Mouse (Mus musculus) lung, adult 2 months (tissue): ENCODE measurements around the gene Nckap1l. TPM values are rescaled to one million over a fixed set of nuclear protein-coding genes. Genes with fewer than 3 reads are reported as not detected.

Experiments used
- DNase-seq: peaks from one replicate; pipeline ENCODE4 v3.0.0; 2022
- H3K4me1 ChIP-seq: fragments of 200-500 bp; 2 replicates; pipeline ENCODE4 v1.6.1; 2011; ENCODE audit warnings: low read length; ENCODE audit not compliant: control insufficient read depth, insufficient read depth
- H3K4me3 ChIP-seq: fragments of 200-500 bp; replicated peaks from 2 replicates; pipeline ENCODE3; 2011; ENCODE audit warnings: low read depth, mild to moderate bottlenecking, control low read depth, low read length; ENCODE audit errors: extremely low read depth
- CTCF ChIP-seq: fragments of 200-500 bp; IDR thresholded peaks from 2 replicates; pipeline ENCODE4 v1.5.1; 2011; ENCODE audit warnings: mild to moderate bottlenecking, low read length, control low read depth; ENCODE audit not compliant: insufficient read depth
- POLR2A ChIP-seq: fragments of 200-500 bp; IDR thresholded peaks from 2 replicates; pipeline ENCODE4 v1.6.1; 2011; ENCODE audit warnings: low read depth, mild to moderate bottlenecking, control low read depth, low read length, borderline replicate concordance; ENCODE audit errors: extremely low read depth
- WGBS: fragments of 180-500 bp; shearing (Covaris S2); methylation state at CpG from one replicate; pipeline ENCODE4 v1.1.7; 2018; 5-methylcytosine and 5-hydroxymethylcytosine counted together
- polyA plus RNA-seq: library from polyadenylated mRNA; depleted of rRNA; stranded (reverse); fragments of >200 nt; gene quantifications from 2 replicates; pipeline ENCODE4 v1.2.3, GENCODE M21; 2012

Gene Nckap1l
- polyA plus RNA-seq, 1 experiment = 18.3 TPM

DNA sequence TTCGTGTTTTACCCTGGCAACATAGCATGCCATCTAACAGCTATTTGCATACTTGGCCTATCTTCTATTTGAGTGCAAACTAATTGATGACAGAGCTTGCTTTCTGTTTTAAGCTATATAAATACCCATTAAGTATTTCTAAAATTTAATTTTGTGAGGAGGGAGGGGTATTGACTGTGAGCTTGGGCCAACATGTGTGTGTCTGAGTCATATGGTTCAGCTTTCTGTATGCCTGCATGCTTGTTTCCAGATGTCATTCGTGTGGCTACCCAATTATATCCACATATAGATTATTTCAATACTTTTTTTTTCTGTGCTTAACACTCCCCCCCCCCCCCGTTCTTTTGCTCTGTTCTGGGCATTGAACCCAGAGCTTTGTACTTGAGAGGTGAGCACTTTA, 18.7 kb downstream of the Nckap1l start:
- DNase-seq = no peak
- WGBS = 67% methylated on average over 3 of the region's 3 CpGs
- H3K4me1 ChIP-seq = no peaks in the 10 kb centered on the region
- H3K4me3 ChIP-seq = no peak overlapping the region
- TF ChIP-seq CTCF = no peak
- no peak for TF ChIP-seq POLR2A

DNA sequence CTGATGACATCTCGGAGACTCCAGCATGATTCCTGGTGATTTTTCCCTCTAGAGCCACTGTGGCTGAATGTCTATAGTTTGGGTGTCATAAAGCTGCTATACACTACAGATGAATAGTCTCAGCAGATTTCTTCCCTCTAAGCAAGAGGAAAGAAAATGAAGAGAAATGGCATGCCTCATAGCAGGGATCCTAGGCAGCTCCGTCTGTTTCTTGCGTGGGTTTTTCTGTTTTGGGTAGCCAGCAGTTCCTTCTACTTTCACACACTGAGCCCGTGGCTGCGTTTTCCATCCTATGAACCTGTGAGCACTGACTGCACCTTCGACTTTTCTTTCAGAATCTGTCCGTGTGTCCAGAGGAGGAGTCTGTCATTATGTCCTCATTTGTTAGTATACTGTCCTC, 19.6 kb downstream of the Nckap1l start:
- DNase-seq = no peak
- 84% methylated on average over 7 of the region's 7 CpGs for WGBS
- H3K4me1 ChIP-seq = no peaks in the 10 kb centered on the region
- no peak for TF ChIP-seq POLR2A
- no peak for TF ChIP-seq CTCF
- no peak overlapping the region for H3K4me3 ChIP-seq

DNA sequence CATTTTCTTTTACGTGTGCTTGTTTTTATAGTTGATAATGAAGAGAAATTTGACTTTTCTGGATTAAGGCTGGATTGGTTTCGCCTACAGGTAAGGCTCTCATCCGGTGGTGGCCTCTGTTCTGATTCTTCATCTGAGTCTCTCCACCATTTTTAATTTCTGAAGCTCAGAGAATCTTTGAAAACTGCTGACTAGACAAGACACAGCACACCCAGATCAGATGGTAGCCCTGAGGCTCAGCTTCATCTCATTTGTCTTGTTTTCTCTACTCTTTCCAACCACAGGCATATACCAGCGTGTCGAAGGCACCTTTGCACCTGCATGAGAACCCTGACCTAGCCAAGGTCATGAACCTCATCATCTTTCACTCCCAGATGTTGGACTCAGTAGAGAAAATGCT, 20.2 kb downstream of the Nckap1l start:
- no peaks in the 10 kb centered on the region for H3K4me1 ChIP-seq
- TF ChIP-seq POLR2A = no peak
- no peak for TF ChIP-seq CTCF
- DNase-seq = no peak
- no peak overlapping the region for H3K4me3 ChIP-seq
- WGBS = 84% methylated on average over 5 of the region's 5 CpGs

DNA sequence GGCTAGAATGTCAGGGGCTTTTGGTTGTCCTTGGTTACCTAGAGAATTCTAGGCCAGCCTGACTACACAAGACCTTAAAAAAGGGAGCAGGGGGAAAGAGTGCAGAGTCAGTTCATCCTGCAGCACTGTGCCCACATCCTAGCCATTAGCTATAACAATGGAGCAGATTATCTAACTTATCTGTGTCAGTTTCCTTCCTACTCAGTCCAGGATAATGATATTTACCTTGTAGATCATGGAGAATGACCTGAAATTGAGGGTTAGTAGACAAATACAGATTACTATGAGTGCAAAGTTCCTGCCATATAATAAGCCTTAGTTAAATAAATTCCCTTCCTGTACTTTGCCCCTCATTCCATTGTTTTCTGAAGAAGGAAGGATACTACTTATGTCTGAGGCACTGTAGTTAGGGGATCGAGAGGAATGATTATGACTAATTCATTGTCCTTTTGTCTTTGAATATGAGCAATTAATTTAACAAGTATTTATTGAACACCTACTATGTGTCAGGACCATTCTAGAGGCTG, 25.5 kb downstream of the Nckap1l start:
- Histone ChIP-seq H3K4me3 (no peak overlapping the region), H3K4me1 (no peaks in the 10 kb centered on the region)
- no peak for TF ChIP-seq POLR2A
- TF ChIP-seq CTCF = no peak
- DNase-seq = no peak
- 46% methylated on average over 1 of the region's 1 CpGs for WGBS

DNA sequence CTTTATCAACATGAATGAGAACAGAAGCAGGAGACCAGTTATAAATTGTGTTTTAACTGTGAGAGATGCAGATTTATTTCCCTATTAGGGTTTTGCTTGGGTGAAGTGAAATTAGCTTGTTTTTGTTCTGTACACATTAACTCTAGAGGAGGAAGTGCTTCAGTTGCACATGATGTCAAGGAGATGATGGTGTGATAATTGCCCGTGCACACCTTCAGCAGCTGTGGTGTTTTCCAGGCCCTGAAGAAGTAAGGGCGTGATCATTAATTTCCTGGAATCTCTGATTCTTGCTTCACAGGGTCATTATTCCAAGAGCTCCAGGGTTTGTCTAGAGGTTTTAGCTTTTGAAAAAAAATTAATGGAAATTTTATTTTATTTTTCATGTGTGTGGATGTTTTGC, 26.5 kb downstream of the Nckap1l start:
- 70% methylated on average over 2 of the region's 2 CpGs for WGBS
- DNase-seq = no peak
- Histone ChIP-seq H3K4me1 (no peaks in the 10 kb centered on the region), H3K4me3 (no peak overlapping the region)
- TF ChIP-seq POLR2A = no peak
- no peak for TF ChIP-seq CTCF

DNA sequence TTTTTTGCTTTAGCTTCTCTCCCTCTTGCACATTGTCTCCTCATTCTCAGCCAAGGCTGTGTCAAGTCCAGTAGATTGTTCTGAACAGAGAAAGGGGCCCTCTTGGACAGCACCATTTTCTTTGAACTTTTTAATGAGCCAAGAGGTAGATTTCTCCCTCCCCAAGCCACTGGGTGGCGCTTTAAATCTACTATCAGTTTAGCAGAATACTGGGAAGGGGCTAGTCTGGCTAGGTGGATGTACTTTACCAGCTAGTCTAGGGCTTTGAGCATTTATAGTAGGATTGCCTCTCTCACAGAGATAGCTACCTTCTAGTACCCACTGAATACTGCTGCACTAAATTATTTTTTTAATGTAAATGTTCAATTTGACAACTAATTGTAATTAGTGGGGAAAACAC, 28.9 kb downstream of the Nckap1l start:
- DNase-seq = no peak
- WGBS = 21% methylated on average over 1 of the region's 1 CpGs
- TF ChIP-seq POLR2A = no peak
- H3K4me3 ChIP-seq = no peak overlapping the region
- H3K4me1 ChIP-seq = no peaks in the 10 kb centered on the region

DNA sequence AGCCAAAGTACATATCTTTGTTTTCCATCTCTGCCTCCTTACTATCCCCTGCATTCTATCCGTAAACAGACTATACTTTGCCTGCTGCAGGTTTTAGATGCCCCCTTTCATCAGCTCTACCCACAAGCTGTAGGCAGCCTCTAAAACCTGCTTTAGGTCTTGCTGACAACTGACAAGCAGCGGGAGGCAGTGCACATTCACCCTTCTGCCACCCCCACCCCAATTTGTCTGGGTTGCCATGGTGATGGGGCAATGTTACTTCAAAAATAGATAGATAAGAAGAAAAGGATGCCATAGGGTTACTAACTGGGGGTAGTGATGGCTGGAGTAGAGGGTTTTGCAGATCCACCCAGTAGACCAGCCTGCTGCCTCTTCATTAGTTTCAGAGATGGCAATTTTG, 30.9 kb downstream of the Nckap1l start:
- no peaks in the 10 kb centered on the region for H3K4me1 ChIP-seq
- no peak for DNase-seq
- TF ChIP-seq CTCF = no peak
- TF ChIP-seq POLR2A = no peak
- WGBS = 59% methylated on average over 2 of the region's 2 CpGs
- no peak overlapping the region for H3K4me3 ChIP-seq

DNA sequence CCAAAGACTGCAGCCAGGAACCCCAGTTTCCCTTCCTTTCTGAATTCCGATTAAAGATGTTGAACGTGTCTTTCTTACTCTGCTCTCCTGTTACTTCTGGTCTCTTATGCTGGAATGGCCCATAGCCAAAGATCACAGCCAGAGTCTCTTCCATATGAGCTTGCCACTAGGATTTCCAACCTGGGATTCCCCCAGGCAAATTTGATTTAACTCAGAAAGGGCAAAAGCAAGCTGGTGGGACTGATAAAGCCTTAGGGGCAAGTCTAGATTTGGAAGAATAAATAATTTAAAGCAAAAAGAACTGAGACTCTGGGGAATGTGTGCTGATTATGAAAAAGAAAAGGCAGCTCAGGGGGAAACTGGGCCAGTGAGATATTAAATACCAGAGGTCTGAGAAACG, 31.5 kb downstream of the Nckap1l start:
- WGBS = 59% methylated on average over 3 of the region's 3 CpGs
- TF ChIP-seq POLR2A (no peak), CTCF (no peak)
- DNase-seq = no peak

DNA sequence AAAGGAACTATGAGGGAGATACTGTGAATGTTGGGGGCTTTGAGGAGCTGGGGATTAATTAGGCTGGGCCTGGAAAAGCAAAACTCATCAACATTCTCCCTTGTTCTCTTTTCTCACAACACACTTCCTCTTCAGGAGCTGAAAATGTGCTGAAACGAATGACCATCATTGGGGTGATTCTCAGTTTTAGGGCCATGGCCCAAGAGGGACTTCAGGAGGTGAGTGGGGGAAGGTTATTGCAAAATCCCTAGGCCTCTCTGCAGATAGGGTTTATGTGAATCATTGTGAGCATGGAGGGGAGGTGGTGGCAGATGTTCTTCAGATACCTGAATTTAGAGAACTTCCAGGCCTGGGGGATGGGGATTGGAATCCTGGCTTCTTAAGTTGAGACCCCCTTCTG, 33.1 kb downstream of the Nckap1l start:
- no peak overlapping the region for H3K4me3 ChIP-seq
- DNase-seq = no peak
- no peaks in the 10 kb centered on the region for H3K4me1 ChIP-seq
- TF ChIP-seq POLR2A (no peak), CTCF (no peak)
- 57% methylated on average over 1 of the region's 1 CpGs for WGBS

More for the DNA sequence above, 31.5 kb downstream of the Nckap1l start:
- Histone ChIP-seq H3K4me1 (no peaks in the 10 kb centered on the region), H3K4me3 (no peak overlapping the region)

DNA sequence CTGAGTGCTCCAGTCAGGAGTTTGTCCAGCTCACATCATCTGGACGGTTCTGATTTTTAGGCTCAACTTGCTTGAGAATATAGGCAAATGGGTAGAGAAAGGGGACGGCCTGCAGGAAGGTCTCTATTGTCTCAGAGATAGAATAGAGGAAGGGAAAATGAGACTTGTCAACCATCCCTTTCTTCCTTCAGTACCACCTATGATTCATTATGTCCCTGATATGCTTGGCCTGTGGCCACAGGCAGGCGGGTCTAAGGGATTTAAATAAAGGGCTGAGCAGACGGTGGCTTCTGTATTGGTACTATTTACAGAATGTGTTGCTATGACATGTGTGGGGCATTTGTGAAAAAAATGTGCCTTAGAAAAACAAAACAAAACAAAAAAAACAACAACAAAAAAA, 34.7 kb downstream of the Nckap1l start:
- no peak for TF ChIP-seq CTCF
- no peak for TF ChIP-seq POLR2A
- Histone ChIP-seq H3K4me1 (no peaks in the 10 kb centered on the region), H3K4me3 (no peak overlapping the region)
- no peak for DNase-seq
- WGBS = 40% methylated on average over 4 of the region's 4 CpGs
